Mouse (Mus musculus): ENCODE measurements around the gene Agap1. TPM values are rescaled to one million over a fixed set of nuclear protein-coding genes. Genes with fewer than 3 reads are reported as not detected.

Agap1 gene
- polyA plus RNA-seq, 1 experiment from 2014 or later: 40.4 TPM

DNA sequence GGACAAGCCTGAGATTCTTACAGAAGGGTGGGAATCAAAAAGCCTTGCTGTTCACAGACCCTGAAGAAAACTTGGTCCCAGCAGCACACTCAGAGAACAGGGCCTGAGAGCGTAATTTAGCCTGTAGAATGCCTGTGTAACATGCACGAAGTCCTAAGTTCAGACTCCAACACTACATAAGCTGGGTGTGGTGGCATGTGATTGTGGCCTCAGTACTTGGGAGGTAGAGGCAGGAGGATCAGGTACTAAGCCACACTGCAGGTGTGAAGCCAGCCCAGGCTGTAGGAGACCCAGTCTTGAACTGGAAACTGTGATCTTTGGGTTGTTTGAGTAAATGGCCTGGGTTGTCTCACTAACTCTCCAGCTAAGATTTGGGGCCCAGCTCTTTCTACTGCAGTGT is 180.5 kb downstream of the Agap1 start:
- H3K27ac ChIP-seq (replicated peaks): no peak overlapping the region
- no peaks in the 10 kb centered on the region for H3K9me3 ChIP-seq
- ATAC-seq (replicated peaks): no peak
- H3K4me2 ChIP-seq (replicated peaks): no peak overlapping the region
- no peak overlapping the region for H3K4me3 ChIP-seq
- H3K27me3 ChIP-seq: no peaks in the 10 kb centered on the region
- 92% methylated on average over 2 of the region's 2 CpGs for WGBS
- peaks cover 15% of the 10 kb centered on the region; the same call in 1 of the 2 replicates for H3K36me3 ChIP-seq
- no peaks in the 10 kb centered on the region for H3K4me1 ChIP-seq
- H3K9ac ChIP-seq (replicated peaks): no peak overlapping the region

GRCm38 (mm10) chr1:89637670-89638069 is 183.1 kb downstream of the Agap1 start:
- Histone ChIP-seq H3K4me2 (replicated peaks) (no peak overlapping the region), H3K27me3 (no peaks in the 10 kb centered on the region), H3K9ac (replicated peaks) (no peak overlapping the region), H3K36me3 (peaks cover 15% of the 10 kb centered on the region; the same call in 1 of the 2 replicates), H3K27ac (replicated peaks) (no peak overlapping the region), H3K4me1 (no peaks in the 10 kb centered on the region), H3K9me3 (no peaks in the 10 kb centered on the region), H3K4me3 (no peak overlapping the region)
- no peak for ATAC-seq (replicated peaks)
- 98% methylated on average over 4 of the region's 4 CpGs for WGBS

GRCm38 (mm10) chr1:89643445-89644100 is 189.0 kb downstream of the Agap1 start:
- peak; percentile 61; the same call in 1 of the 2 replicates for ATAC-seq (replicated peaks)
- no peak overlapping the region for H3K9ac ChIP-seq (replicated peaks)
- H3K4me1 ChIP-seq: no peaks in the 10 kb centered on the region
- WGBS: 74% methylated on average over 8 of the region's 8 CpGs
- no peak overlapping the region for H3K27ac ChIP-seq (replicated peaks)
- no peaks in the 10 kb centered on the region for H3K36me3 ChIP-seq
- H3K27me3 ChIP-seq: peaks cover 9% of the 10 kb centered on the region; the same call in 1 of the 2 replicates
- H3K4me2 ChIP-seq (replicated peaks): no peak overlapping the region
- no peaks in the 10 kb centered on the region for H3K9me3 ChIP-seq
- H3K4me3 ChIP-seq: no peak overlapping the region

GRCm38 (mm10) chr1:89644120-89644519 is 189.5 kb downstream of the Agap1 start:
- Histone ChIP-seq H3K27ac (replicated peaks) (no peak overlapping the region), H3K27me3 (peaks cover 13% of the 10 kb centered on the region; the same call in 1 of the 2 replicates), H3K4me3 (no peak overlapping the region), H3K4me1 (no peaks in the 10 kb centered on the region), H3K36me3 (no peaks in the 10 kb centered on the region), H3K9ac (replicated peaks) (no peak overlapping the region), H3K4me2 (replicated peaks) (no peak overlapping the region), H3K9me3 (no peaks in the 10 kb centered on the region)
- no peak for ATAC-seq (replicated peaks)
- WGBS: 87% methylated on average over 11 of the region's 11 CpGs

- Histone ChIP-seq H3K4me2 (replicated peaks) (no peak overlapping the region), H3K27me3 (peaks cover 13% of the 10 kb centered on the region; the same call in 1 of the 2 replicates), H3K4me1 (no peaks in the 10 kb centered on the region), H3K4me3 (no peak overlapping the region), H3K9ac (replicated peaks) (no peak overlapping the region), H3K27ac (replicated peaks) (no peak overlapping the region), H3K36me3 (no peaks in the 10 kb centered on the region), H3K9me3 (no peaks in the 10 kb centered on the region)
- ATAC-seq (replicated peaks): no peak
- WGBS: 26% methylated on average over 4 of the region's 4 CpGs
Measured at GRCm38 (mm10) chr1:89646326-89647018, 191.9 kb downstream of the Agap1 start.

- H3K27me3 ChIP-seq: peaks cover 13% of the 10 kb centered on the region; the same call in 1 of the 2 replicates
- 87% methylated on average over 8 of the region's 8 CpGs for WGBS
- H3K4me1 ChIP-seq: no peaks in the 10 kb centered on the region
- H3K9me3 ChIP-seq: no peaks in the 10 kb centered on the region
- ATAC-seq (replicated peaks): no peak
- H3K4me3 ChIP-seq: no peak overlapping the region
- no peak overlapping the region for H3K4me2 ChIP-seq (replicated peaks)
- H3K27ac ChIP-seq (replicated peaks): no peak overlapping the region
- H3K9ac ChIP-seq (replicated peaks): no peak overlapping the region
- no peaks in the 10 kb centered on the region for H3K36me3 ChIP-seq
Measured at GRCm38 (mm10) chr1:89647505-89647904, 192.9 kb downstream of the Agap1 start.

DNA sequence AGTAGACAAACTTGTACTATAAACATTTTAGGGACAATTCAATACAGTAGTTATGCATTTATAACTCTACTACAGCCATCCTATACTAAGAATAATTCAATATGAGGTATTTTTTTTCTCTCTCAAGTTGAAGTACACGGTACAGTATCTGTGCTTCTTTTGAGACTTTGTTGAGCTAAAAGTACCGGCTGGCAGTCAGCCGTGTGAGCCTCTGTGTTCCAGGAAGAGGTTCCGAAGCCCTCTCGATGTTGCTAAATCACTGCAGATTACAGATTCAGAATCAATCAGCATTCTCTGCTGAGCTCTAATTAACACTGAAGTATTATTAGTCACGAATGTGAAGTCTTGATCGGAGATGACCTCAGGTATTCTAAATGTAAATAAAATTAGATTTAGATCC is 196.0 kb downstream of the Agap1 start:
- no peaks in the 10 kb centered on the region for H3K36me3 ChIP-seq
- ATAC-seq (replicated peaks): no peak
- 64% methylated on average over 7 of the region's 7 CpGs for WGBS
- no peaks in the 10 kb centered on the region for H3K9me3 ChIP-seq
- H3K4me1 ChIP-seq: no peaks in the 10 kb centered on the region
- no peak overlapping the region for H3K4me3 ChIP-seq
- peaks cover 10% of the 10 kb centered on the region; the same call in 1 of the 2 replicates for H3K27me3 ChIP-seq
- no peak overlapping the region for H3K9ac ChIP-seq (replicated peaks)
- H3K4me2 ChIP-seq (replicated peaks): no peak overlapping the region
- H3K27ac ChIP-seq (replicated peaks): no peak overlapping the region

DNA sequence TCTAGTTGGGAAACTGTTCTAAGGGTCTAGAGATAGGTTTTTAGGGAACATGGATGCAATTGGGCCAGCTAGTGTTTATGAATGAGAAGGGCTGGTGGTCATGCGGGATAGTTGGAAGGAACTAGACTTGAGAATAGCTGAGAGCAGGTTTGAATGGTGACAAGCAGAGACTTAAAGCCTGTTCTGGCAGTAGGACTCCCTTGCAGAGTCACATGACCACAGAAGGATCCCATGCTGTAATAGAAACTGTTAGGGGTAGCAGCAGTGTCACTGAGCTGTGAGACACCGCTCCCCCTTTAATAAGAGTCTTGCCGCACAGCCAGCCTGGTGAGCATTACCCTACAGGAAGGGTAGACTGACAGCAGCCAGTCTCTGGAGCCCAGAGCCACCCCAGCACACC is 201.6 kb downstream of the Agap1 start:
- no peaks in the 10 kb centered on the region for H3K36me3 ChIP-seq
- H3K27me3 ChIP-seq: peaks cover 4% of the 10 kb centered on the region; the same call in 1 of the 2 replicates
- H3K4me1 ChIP-seq: peaks cover 10% of the 10 kb centered on the region
- WGBS: 87% methylated on average over 3 of the region's 3 CpGs
- H3K9ac ChIP-seq (replicated peaks): no peak overlapping the region
- H3K9me3 ChIP-seq: no peaks in the 10 kb centered on the region
- ATAC-seq (replicated peaks): no peak
- H3K4me3 ChIP-seq: no peak overlapping the region
- no peak overlapping the region for H3K27ac ChIP-seq (replicated peaks)
- no peak overlapping the region for H3K4me2 ChIP-seq (replicated peaks)

DNA sequence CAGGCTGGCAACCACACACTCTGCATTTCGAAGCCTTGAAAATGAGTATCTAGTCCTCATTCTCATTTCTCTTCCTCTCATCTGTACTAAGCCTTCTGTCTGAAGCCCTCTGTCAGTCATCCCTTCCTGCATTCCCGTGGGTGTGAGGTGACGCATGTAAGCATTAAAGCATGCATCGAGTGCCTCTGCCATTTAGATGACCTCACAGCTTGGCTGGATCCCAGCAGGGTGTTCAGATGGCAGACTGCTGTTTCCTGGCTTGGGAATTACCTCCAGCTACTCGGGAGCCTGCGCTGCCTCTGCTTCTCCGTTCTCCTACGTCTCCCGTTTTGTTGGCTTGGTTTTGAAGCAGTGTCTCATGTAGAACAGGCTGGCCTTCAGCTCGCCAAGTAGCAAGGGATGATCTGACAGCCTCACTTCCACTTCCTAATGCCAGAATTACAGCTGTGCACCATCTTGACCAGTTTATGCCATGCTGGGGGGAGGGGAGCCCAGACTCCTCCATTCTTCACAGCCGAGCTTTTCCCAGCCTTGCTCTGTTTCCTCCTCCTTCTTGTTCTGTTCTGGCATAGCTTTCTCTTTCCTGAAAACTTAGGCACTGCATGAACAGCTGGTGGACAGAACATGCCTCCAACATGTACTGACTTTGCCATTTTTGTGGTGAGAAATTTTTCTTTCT is 202.2 kb downstream of the Agap1 start:
- Histone ChIP-seq H3K9me3 (no peaks in the 10 kb centered on the region), H3K36me3 (no peaks in the 10 kb centered on the region), H3K27me3 (peaks cover 8% of the 10 kb centered on the region; the same call in 1 of the 2 replicates), H3K4me1 (peaks cover 10% of the 10 kb centered on the region), H3K9ac (replicated peaks) (no peak overlapping the region), H3K4me3 (no peak overlapping the region), H3K27ac (replicated peaks) (no peak overlapping the region), H3K4me2 (replicated peaks) (no peak overlapping the region)
- WGBS: 42% methylated on average over 11 of the region's 11 CpGs
- ATAC-seq (replicated peaks): no peak

GRCm38 (mm10) chr1:89660804-89661203 is 206.2 kb downstream of the Agap1 start:
- Histone ChIP-seq H3K36me3 (peaks cover 9% of the 10 kb centered on the region), H3K27ac (replicated peaks) (no peak overlapping the region), H3K27me3 (peaks cover 29% of the 10 kb centered on the region), H3K4me1 (peaks cover 10% of the 10 kb centered on the region), H3K9ac (replicated peaks) (no peak overlapping the region), H3K4me2 (replicated peaks) (no peak overlapping the region), H3K9me3 (no peaks in the 10 kb centered on the region), H3K4me3 (no peak overlapping the region)
- ATAC-seq (replicated peaks): no peak
- WGBS: 87% methylated on average over 4 of the region's 4 CpGs

DNA sequence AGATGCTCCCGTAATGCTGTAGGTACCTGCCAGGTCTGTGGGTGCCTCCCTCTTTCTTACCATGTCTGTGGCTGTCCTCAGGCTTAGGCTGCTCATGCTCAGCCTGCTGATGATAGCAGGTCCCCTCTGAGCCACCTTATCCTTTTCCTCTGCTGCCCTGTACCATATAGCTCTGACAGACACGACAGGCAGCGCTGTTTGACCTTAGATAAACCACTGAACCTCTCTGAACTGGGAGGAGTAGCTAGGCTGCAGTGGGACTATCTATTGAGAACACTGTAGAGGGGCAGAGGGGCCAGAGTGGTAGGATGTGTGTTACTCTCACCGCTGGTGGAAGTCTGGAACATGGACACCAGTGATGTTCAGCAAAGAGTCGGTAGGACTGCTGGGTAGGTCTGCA is 211.5 kb downstream of the Agap1 start:
- Histone ChIP-seq H3K36me3 (peaks cover 15% of the 10 kb centered on the region), H3K4me2 (replicated peaks) (no peak overlapping the region), H3K4me3 (no peak overlapping the region), H3K27me3 (peaks cover 66% of the 10 kb centered on the region), H3K9me3 (no peaks in the 10 kb centered on the region), H3K4me1 (peaks cover 23% of the 10 kb centered on the region), H3K27ac (replicated peaks) (no peak overlapping the region), H3K9ac (replicated peaks) (no peak overlapping the region)
- ATAC-seq (replicated peaks): no peak
- 96% methylated on average over 5 of the region's 5 CpGs for WGBS

DNA sequence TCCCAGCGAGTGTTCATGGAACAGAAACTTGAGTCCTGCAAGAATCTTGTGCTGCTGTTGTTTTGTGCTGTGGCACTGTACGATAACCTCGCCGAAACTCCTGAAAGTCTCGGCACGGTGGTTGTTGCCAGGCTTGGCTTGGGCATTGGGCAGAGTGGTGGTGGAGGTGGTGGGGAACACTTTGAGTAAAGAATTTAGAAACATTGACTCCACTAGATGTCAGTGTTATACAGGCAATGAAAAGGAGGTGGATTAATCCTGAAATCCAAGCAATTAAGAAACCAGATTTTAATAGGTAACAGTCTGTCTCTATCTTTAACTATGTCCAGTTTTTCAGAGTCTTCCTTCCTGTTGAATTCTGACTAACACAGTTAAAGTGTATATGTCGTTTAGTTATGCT is 212.8 kb downstream of the Agap1 start:
- peaks cover 66% of the 10 kb centered on the region for H3K27me3 ChIP-seq
- H3K9ac ChIP-seq (replicated peaks): no peak overlapping the region
- no peaks in the 10 kb centered on the region for H3K9me3 ChIP-seq
- 90% methylated on average over 7 of the region's 7 CpGs for WGBS
- no peak overlapping the region for H3K4me3 ChIP-seq
- H3K4me1 ChIP-seq: peaks cover 36% of the 10 kb centered on the region
- H3K36me3 ChIP-seq: peaks cover 15% of the 10 kb centered on the region
- H3K4me2 ChIP-seq (replicated peaks): no peak overlapping the region
- ATAC-seq (replicated peaks): no peak
- no peak overlapping the region for H3K27ac ChIP-seq (replicated peaks)
